Mouse (Mus musculus): ENCODE measurements around the gene Ptgir. TPM values are rescaled to one million over a fixed set of nuclear protein-coding genes. Genes with fewer than 3 reads are reported as not detected.
A peak's percentile ranks its signal among the peaks of the same experiment; 100 is the strongest.

The Ptgir gene
- polyA plus RNA-seq, 1 experiment from 2014 or later = 0.44 TPM

GRCm38 (mm10) chr7:16928341-16928740 lies 22.1 kb downstream of the Ptgir start:
- ATAC-seq (ENCODE audit: insufficient number of reproducible peaks, low FRiP score, low TSS enrichment, low read depth) = no peak
- no peak overlapping the region for H3K27ac ChIP-seq (replicated peaks; ENCODE audit: low read depth, low read length)
- 46% methylated on average over 2 of the region's 2 CpGs for WGBS
- H3K4me2 ChIP-seq (ENCODE audit: low read depth, severe bottlenecking) = no peak overlapping the region
- H3K4me3 ChIP-seq (ENCODE audit: low read depth, low read length) = no peak overlapping the region
- H3K36me3 ChIP-seq (ENCODE audit: control insufficient read depth, insufficient read depth, low read length) = no peaks in the 10 kb centered on the region
- DNase-seq (ENCODE audit: low spot score) = no peak
- no peaks in the 10 kb centered on the region for H3K27me3 ChIP-seq (ENCODE audit: control insufficient read depth, insufficient read depth, low read length)
- H3K4me1 ChIP-seq (ENCODE audit: control insufficient read depth, insufficient read depth, low read length) = no peaks in the 10 kb centered on the region
- H3K9ac ChIP-seq (ENCODE audit: low read length) = no peak overlapping the region
- H3K9me3 ChIP-seq (ENCODE audit: control insufficient read depth, low read length) = no peaks in the 10 kb centered on the region

- DNase-seq (ENCODE audit: low spot score) (peak; percentile 84), ATAC-seq (ENCODE audit: insufficient number of reproducible peaks, low FRiP score, low TSS enrichment, low read depth) (no peak)
- H3K9me3 ChIP-seq (ENCODE audit: control insufficient read depth, low read length) = no peaks in the 10 kb centered on the region
- H3K27ac ChIP-seq (replicated peaks; ENCODE audit: low read depth, low read length) = no peak overlapping the region
- H3K36me3 ChIP-seq (ENCODE audit: control insufficient read depth, insufficient read depth, low read length) = no peaks in the 10 kb centered on the region
- no peak overlapping the region for H3K4me2 ChIP-seq (ENCODE audit: low read depth, severe bottlenecking)
- WGBS = 13% methylated on average over 1 of the region's 1 CpGs
- H3K27me3 ChIP-seq (ENCODE audit: control insufficient read depth, insufficient read depth, low read length) = no peaks in the 10 kb centered on the region
- no peaks in the 10 kb centered on the region for H3K4me1 ChIP-seq (ENCODE audit: control insufficient read depth, insufficient read depth, low read length)
- no peak overlapping the region for H3K4me3 ChIP-seq (ENCODE audit: low read depth, low read length)
- H3K9ac ChIP-seq (ENCODE audit: low read length) = no peak overlapping the region
Measured at GRCm38 (mm10) chr7:16930850-16931249, 24.6 kb downstream of the Ptgir start.

- no peak overlapping the region for H3K9ac ChIP-seq (ENCODE audit: low read length)
- ATAC-seq (ENCODE audit: insufficient number of reproducible peaks, low FRiP score, low TSS enrichment, low read depth) (0 out of 2 replicates have a peak, but pooled peaks have one; percentile 58), DNase-seq (ENCODE audit: low spot score) (peak; percentile 92)
Measured at GRCm38 (mm10) chr7:16931968-16932627, 25.8 kb downstream of the Ptgir start.

GRCm38 (mm10) chr7:16932704-16933577 lies 26.7 kb downstream of the Ptgir start:
- ATAC-seq (ENCODE audit: insufficient number of reproducible peaks, low FRiP score, low TSS enrichment, low read depth) (no peak), DNase-seq (ENCODE audit: low spot score) (peak; percentile 64)
- Histone ChIP-seq H3K27me3 (ENCODE audit: control insufficient read depth, insufficient read depth, low read length) (no peaks in the 10 kb centered on the region), H3K36me3 (ENCODE audit: control insufficient read depth, insufficient read depth, low read length) (no peaks in the 10 kb centered on the region), H3K4me3 (ENCODE audit: low read depth, low read length) (no peak overlapping the region), H3K27ac (replicated peaks; ENCODE audit: low read depth, low read length) (no peak overlapping the region), H3K9me3 (ENCODE audit: control insufficient read depth, low read length) (no peaks in the 10 kb centered on the region), H3K4me1 (ENCODE audit: control insufficient read depth, insufficient read depth, low read length) (no peaks in the 10 kb centered on the region), H3K4me2 (ENCODE audit: low read depth, severe bottlenecking) (no peak overlapping the region), H3K9ac (ENCODE audit: low read length) (no peak overlapping the region)
- 46% methylated on average over 14 of the region's 14 CpGs for WGBS

More at GRCm38 (mm10) chr7:16931968-16932627, 25.8 kb downstream of the Ptgir start:
- no peak overlapping the region for H3K4me3 ChIP-seq (ENCODE audit: low read depth, low read length)
- no peaks in the 10 kb centered on the region for H3K4me1 ChIP-seq (ENCODE audit: control insufficient read depth, insufficient read depth, low read length)
- no peaks in the 10 kb centered on the region for H3K27me3 ChIP-seq (ENCODE audit: control insufficient read depth, insufficient read depth, low read length)
- H3K9me3 ChIP-seq (ENCODE audit: control insufficient read depth, low read length) = no peaks in the 10 kb centered on the region
- H3K36me3 ChIP-seq (ENCODE audit: control insufficient read depth, insufficient read depth, low read length) = no peaks in the 10 kb centered on the region
- no peak overlapping the region for H3K4me2 ChIP-seq (ENCODE audit: low read depth, severe bottlenecking)
- 20% methylated on average over 14 of the region's 14 CpGs for WGBS
- H3K27ac ChIP-seq (replicated peaks; ENCODE audit: low read depth, low read length) = no peak overlapping the region

- H3K4me2 ChIP-seq (ENCODE audit: low read depth, severe bottlenecking) = no peak overlapping the region
- ATAC-seq (ENCODE audit: insufficient number of reproducible peaks, low FRiP score, low TSS enrichment, low read depth) (no peak), DNase-seq (ENCODE audit: low spot score) (peak; percentile 47)
- H3K27me3 ChIP-seq (ENCODE audit: control insufficient read depth, insufficient read depth, low read length) = no peaks in the 10 kb centered on the region
- H3K9ac ChIP-seq (ENCODE audit: low read length) = no peak overlapping the region
- H3K9me3 ChIP-seq (ENCODE audit: control insufficient read depth, low read length) = no peaks in the 10 kb centered on the region
- WGBS = 43% methylated on average over 4 of the region's 4 CpGs
- no peak overlapping the region for H3K4me3 ChIP-seq (ENCODE audit: low read depth, low read length)
- H3K36me3 ChIP-seq (ENCODE audit: control insufficient read depth, insufficient read depth, low read length) = no peaks in the 10 kb centered on the region
- 0 out of 2 replicates have a peak, but pooled peaks cover 5% of the 10 kb centered on the region for H3K4me1 ChIP-seq (ENCODE audit: control insufficient read depth, insufficient read depth, low read length)
- H3K27ac ChIP-seq (replicated peaks; ENCODE audit: low read depth, low read length) = no peak overlapping the region
Measured at GRCm38 (mm10) chr7:16937312-16937711, 31.0 kb downstream of the Ptgir start.

- no peaks in the 10 kb centered on the region for H3K9me3 ChIP-seq (ENCODE audit: control insufficient read depth, low read length)
- 0 out of 2 replicates have a peak, but pooled peaks cover 5% of the 10 kb centered on the region for H3K4me1 ChIP-seq (ENCODE audit: control insufficient read depth, insufficient read depth, low read length)
- H3K27me3 ChIP-seq (ENCODE audit: control insufficient read depth, insufficient read depth, low read length) = no peaks in the 10 kb centered on the region
- ATAC-seq (ENCODE audit: insufficient number of reproducible peaks, low FRiP score, low TSS enrichment, low read depth) = no peak
- 76% methylated on average over 17 of the region's 17 CpGs for WGBS
- no peak overlapping the region for H3K4me3 ChIP-seq (ENCODE audit: low read depth, low read length)
- DNase-seq (ENCODE audit: low spot score) = no peak
- no peak overlapping the region for H3K4me2 ChIP-seq (ENCODE audit: low read depth, severe bottlenecking)
- H3K36me3 ChIP-seq (ENCODE audit: control insufficient read depth, insufficient read depth, low read length) = no peaks in the 10 kb centered on the region
- no peak overlapping the region for H3K27ac ChIP-seq (replicated peaks; ENCODE audit: low read depth, low read length)
- no peak overlapping the region for H3K9ac ChIP-seq (ENCODE audit: low read length)
Measured at GRCm38 (mm10) chr7:16938117-16938791, 32.0 kb downstream of the Ptgir start.

- Histone ChIP-seq H3K36me3 (ENCODE audit: control insufficient read depth, insufficient read depth, low read length) (no peaks in the 10 kb centered on the region), H3K9ac (ENCODE audit: low read length) (no peak overlapping the region), H3K4me2 (ENCODE audit: low read depth, severe bottlenecking) (no peak overlapping the region), H3K9me3 (ENCODE audit: control insufficient read depth, low read length) (no peaks in the 10 kb centered on the region), H3K4me1 (ENCODE audit: control insufficient read depth, insufficient read depth, low read length) (peaks cover 15% of the 10 kb centered on the region), H3K4me3 (ENCODE audit: low read depth, low read length) (no peak overlapping the region), H3K27me3 (ENCODE audit: control insufficient read depth, insufficient read depth, low read length) (peaks cover 5% of the 10 kb centered on the region), H3K27ac (replicated peaks; ENCODE audit: low read depth, low read length) (no peak overlapping the region)
- ATAC-seq (ENCODE audit: insufficient number of reproducible peaks, low FRiP score, low TSS enrichment, low read depth) = no peak
- WGBS = 64% methylated on average over 7 of the region's 7 CpGs
- no peak for DNase-seq (ENCODE audit: low spot score)
Measured at GRCm38 (mm10) chr7:16940292-16940691, 34.0 kb downstream of the Ptgir start.

GRCm38 (mm10) chr7:16942861-16943260 lies 36.6 kb downstream of the Ptgir start:
- ATAC-seq (ENCODE audit: insufficient number of reproducible peaks, low FRiP score, low TSS enrichment, low read depth) = no peak
- H3K36me3 ChIP-seq (ENCODE audit: control insufficient read depth, insufficient read depth, low read length) = no peaks in the 10 kb centered on the region
- 67% methylated on average over 4 of the region's 4 CpGs for WGBS
- no peak overlapping the region for H3K9ac ChIP-seq (ENCODE audit: low read length)
- H3K4me2 ChIP-seq (ENCODE audit: low read depth, severe bottlenecking) = no peak overlapping the region
- peaks cover 36% of the 10 kb centered on the region for H3K4me1 ChIP-seq (ENCODE audit: control insufficient read depth, insufficient read depth, low read length)
- no peak for DNase-seq (ENCODE audit: low spot score)
- no peaks in the 10 kb centered on the region for H3K9me3 ChIP-seq (ENCODE audit: control insufficient read depth, low read length)
- H3K4me3 ChIP-seq (ENCODE audit: low read depth, low read length) = no peak overlapping the region
- H3K27ac ChIP-seq (replicated peaks; ENCODE audit: low read depth, low read length) = no peak overlapping the region
- peaks cover 31% of the 10 kb centered on the region for H3K27me3 ChIP-seq (ENCODE audit: control insufficient read depth, insufficient read depth, low read length)

All from limb, embryonic 11.5 days (tissue).